Mouse (Mus musculus): ENCODE measurements around the gene Spata45.

Gene Spata45

DNA sequence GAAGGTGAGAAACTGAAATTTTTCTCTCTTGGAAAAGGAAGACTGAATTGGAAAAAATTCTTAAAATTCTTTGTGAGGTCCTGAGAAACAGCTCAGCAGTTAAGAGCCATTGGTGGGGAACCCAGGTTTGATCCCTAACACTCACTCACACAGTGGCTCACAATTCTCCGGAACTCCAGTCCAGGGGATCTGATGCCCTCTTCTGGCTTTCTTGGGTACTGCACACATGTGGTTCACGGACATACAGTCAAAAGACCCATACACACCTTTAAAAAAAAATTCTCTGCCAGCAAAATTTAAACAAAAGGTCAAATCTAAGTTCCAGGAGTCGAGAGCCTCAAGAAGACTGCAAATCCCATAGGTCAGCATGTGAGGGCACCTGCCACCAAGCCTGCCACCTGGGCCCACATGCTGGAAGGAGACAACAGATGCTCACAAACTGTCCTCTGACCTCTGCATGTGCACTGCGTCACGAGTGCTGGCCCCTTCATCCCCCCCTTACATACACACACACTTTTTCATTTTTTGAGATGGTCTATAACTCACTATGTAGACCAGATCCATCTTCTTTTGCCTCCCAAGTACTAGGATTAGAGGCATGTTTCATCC lies 48.6 kb downstream of the Spata45 start:
- DNase-seq (ENCODE audit: low spot score in 2 of 2), result peak; percentile 31 to 49

DNA sequence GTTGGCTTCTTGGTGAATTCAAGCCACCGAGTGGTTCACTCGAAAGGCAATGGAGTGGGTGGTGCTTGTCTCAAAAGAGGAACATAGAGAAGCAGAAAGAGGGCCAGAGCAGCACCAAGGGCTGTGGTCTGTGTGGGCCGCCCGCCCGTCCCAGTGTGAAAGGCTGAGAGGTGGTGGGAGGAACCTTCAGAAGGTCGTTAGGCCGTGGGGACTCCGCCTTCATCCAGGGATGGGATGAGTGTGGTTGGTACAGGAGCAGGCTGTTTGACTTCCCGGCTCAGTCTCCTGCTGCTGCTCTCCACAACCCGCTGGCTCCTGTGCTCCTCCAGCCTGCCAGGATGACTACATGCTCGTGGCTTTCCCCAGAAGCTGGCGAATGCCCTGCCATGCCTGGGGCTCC lies 49.2 kb downstream of the Spata45 start:
- no peak for DNase-seq (ENCODE audit: low spot score in 2 of 2)

DNA sequence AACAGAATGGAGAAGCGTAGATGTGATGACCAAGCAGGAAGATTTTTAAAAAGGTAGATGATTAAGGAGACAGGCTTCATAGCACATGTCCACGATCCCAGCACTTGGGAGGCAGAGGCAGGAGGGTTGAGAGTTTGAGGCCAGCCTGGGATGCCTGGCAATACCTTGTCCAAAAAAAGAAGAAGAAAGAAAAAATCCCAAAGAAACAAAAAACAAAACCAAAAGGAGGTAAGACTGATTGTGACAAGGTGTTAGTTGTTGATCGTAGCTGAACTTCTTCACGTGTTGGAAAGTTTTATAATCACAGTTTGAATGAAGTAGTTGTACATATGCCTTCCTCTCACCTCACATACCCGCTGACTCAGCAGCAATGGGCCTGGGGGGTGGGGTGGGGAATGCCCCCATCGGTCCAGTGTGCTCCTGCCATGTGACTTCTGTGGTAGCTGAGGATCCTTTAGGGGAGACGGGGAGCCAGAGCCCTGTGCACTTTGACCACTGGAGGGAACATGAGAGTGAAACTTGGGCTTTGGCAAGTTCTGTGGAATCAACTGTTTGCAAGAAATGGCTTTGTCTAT lies 50.0 kb downstream of the Spata45 start:
- DNase-seq (ENCODE audit: low spot score in 2 of 2), result no peak

DNA sequence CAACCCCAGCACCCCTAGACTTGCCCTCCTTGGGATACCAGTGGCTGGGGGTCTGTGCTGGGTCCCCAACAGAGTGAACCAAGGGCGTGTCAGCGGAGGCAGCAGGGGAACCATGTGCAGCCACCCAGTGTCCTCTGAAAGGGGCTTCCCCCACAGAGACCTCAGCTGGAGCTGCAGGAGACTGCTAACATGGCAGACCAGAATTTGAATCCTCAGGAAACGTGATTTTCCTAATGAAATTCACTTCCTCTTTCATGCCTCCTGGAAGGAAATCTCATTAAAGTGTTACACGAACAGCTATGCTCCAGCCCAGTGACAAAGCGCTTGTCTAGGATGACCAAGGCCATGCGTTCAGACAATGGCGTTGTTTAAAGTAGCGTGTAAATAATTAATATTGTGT lies 50.5 kb downstream of the Spata45 start:
- no peak for DNase-seq (ENCODE audit: low spot score in 2 of 2)

DNA sequence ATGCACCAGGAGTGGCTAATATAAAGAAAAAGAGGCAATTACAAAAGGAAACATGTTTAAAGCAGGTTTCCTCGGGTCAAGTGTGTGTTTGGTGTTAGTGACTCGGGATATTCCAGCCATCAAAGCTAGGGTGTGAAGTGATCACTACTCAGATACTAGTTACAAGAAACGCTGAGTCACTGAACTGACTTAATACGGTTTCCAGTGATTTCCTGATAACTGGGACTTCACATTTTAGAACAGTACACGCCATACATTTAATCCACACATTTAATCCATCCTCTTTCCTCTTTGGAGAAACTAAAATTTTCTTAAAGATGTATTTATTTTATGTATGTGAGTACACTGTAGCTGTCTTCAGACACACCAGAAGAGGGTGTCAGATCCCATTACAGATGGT lies 51.5 kb downstream of the Spata45 start:
- no peak for DNase-seq (ENCODE audit: low spot score in 2 of 2)

DNA sequence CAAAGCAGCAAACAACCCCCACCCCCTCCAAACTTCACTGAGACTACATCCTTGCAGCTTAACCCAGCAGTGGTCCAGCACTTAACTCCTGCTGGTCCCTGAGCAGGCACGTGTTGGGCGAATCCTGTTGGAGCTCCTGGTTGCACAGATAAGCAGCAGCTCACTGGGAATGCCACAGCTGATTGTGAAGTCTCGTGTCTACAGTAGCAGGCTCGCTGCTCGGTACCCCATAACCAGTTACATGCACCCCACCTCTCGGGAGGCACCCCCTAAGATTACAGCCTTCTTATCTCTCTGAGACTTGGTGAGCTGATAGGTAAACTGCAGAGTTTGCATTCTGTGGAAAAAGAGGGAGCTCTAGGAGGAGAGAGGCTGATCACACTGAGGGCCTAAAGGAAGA lies 52.9 kb downstream of the Spata45 start:
- DNase-seq (ENCODE audit: low spot score in 2 of 2), result no peak

DNA sequence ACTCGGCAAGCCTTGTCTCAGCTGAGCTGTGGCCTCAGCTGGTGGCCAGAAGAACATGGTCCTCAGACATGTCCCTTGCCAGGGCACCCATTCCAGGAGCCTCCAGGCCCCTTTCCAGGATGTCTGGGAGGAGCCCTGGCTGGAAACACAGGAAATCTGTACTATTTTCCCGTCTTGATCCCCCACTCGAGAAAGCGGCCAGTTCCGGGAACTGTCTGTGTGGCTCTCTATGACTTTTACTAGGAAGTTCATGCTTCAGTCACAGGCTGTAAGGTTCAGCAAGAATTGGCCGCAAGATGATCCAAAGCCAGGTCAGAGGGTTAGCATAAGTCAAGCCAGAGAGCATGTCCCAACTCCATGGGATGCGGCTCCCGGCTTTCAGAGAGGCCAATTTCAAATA lies 55.6 kb downstream of the Spata45 start:
- no peak for DNase-seq (ENCODE audit: low spot score in 2 of 2)
